Mouse (Mus musculus): ENCODE data around the gene Tcirg1. TPM values are rescaled to one million over a fixed set of nuclear protein-coding genes. Genes with fewer than 3 reads are reported as not detected.

The Tcirg1 gene
- polyA plus RNA-seq, 1 experiment = 292 TPM

DNA sequence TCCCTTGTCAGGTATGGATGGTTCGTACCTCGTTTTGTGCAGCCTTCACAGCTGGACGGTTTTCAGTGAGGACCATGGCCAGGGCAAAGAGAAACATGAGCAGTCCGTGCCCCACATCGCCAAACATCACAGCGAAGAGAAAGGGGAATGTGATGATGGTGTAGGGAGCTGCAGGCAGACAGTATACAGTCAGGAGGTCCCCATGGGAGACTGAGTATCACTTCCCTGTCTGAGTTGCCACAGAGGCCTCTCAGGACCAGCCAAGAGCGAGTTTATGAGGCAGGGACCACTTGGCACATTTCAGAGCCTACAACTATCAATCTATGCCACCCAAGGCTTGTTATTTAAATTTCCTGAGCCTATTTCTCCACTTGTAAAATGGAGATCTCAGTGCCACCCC, 8.0 kb downstream of the Tcirg1 start:
- WGBS = 63% methylated on average over 7 of the region's 7 CpGs
- no peak overlapping the region for H3K27ac ChIP-seq (ENCODE audit: control insufficient read depth, insufficient read depth, low read depth, low read length, poor library complexity)
- no peak for TF ChIP-seq POLR2A (IDR thresholded peaks at IDR 0.05; ENCODE audit: borderline replicate concordance, control insufficient read depth, low read depth, low read length)
- TF ChIP-seq CTCF (IDR thresholded peaks at IDR 0.05; ENCODE audit: control insufficient read depth, insufficient read depth, low read length) = no peak
- H3K4me3 ChIP-seq (replicated peaks; ENCODE audit: control insufficient read depth, low read depth, low read length) = no peak overlapping the region
- H3K4me1 ChIP-seq (ENCODE audit: control insufficient read depth, insufficient read depth, low read length) = peaks cover 1% of the 10 kb centered on the region; the same call in 1 of the 2 replicates

DNA sequence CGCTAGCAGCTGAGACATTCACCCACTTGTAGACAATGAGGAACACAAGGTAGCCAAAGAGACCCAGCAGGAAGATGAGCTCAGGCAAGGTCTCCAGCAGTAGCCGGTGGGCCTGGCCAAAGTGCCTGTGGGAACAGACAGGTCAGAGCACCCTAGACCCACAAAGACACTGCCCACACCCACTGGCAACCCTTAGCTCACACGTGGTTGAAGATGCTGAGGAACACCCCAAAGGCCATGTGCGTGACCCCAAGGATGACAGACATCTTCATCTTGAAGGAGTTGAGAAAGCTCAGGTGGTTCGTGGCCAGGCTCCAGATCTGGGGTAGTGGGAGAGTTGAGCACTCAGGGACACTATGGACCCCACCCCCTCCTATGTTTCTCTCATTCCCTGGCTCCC, 9.4 kb downstream of the Tcirg1 start:
- no peak overlapping the region for H3K27ac ChIP-seq (ENCODE audit: control insufficient read depth, insufficient read depth, low read depth, low read length, poor library complexity)
- H3K4me1 ChIP-seq (ENCODE audit: control insufficient read depth, insufficient read depth, low read length) = peaks cover 1% of the 10 kb centered on the region; the same call in 1 of the 2 replicates
- no peak overlapping the region for H3K4me3 ChIP-seq (replicated peaks; ENCODE audit: control insufficient read depth, low read depth, low read length)
- WGBS = 85% methylated on average over 5 of the region's 5 CpGs
- TF ChIP-seq CTCF (IDR thresholded peaks at IDR 0.05; ENCODE audit: control insufficient read depth, insufficient read depth, low read length) = no peak
- TF ChIP-seq POLR2A (IDR thresholded peaks at IDR 0.05; ENCODE audit: borderline replicate concordance, control insufficient read depth, low read depth, low read length) = no peak

DNA sequence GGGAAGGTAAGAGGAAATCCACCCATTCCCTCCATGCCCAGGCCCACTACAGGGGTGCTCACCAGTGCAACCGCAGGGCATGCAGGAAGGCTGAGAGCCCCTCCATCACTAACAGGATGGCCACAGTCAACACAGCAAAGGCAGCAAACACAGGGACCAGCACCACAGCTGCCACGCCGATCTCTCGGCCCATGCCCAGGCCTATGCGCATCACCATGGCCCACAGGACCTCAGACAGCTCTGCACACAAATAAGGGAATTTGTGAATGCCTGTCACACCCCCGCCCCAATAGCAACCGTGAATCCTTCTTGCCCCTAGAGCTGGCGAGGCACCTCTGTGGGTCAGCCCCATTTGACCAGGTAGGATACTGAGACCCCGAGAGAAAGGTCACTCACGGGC, 10.7 kb downstream of the Tcirg1 start:
- Histone ChIP-seq H3K4me3 (replicated peaks; ENCODE audit: control insufficient read depth, low read depth, low read length) (no peak overlapping the region), H3K27ac (ENCODE audit: control insufficient read depth, insufficient read depth, low read depth, low read length, poor library complexity) (no peak overlapping the region), H3K4me1 (ENCODE audit: control insufficient read depth, insufficient read depth, low read length) (peaks cover 1% of the 10 kb centered on the region; the same call in 1 of the 2 replicates)
- TF ChIP-seq POLR2A (IDR thresholded peaks at IDR 0.05; ENCODE audit: borderline replicate concordance, control insufficient read depth, low read depth, low read length) = no peak
- no peak for TF ChIP-seq CTCF (IDR thresholded peaks at IDR 0.05; ENCODE audit: control insufficient read depth, insufficient read depth, low read length)
- WGBS = 86% methylated on average over 10 of the region's 10 CpGs

DNA sequence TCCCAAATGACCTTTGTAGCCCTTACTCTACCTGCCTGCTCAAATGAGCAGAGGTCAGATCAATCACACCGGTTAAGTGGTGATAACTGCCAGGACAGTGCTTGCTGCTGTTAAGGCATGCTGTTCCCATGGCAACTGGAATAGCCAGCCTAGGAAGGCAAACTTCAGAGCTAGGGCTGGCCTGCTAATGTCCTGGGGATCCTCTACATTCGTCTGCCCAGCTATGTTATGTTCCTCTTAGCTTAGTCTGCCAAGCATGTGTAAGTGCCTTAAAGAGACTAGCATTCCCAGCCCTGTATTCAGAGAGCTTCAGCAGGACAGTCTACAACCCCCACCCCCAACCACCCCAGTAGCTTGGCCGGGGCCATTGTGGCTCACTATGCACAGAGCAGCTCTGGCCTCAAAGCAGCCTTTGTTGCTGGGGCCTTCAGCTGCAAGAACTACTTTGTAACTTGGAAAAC, 11.7 kb downstream of the Tcirg1 start:
- 75% methylated on average over 3 of the region's 3 CpGs for WGBS

DNA sequence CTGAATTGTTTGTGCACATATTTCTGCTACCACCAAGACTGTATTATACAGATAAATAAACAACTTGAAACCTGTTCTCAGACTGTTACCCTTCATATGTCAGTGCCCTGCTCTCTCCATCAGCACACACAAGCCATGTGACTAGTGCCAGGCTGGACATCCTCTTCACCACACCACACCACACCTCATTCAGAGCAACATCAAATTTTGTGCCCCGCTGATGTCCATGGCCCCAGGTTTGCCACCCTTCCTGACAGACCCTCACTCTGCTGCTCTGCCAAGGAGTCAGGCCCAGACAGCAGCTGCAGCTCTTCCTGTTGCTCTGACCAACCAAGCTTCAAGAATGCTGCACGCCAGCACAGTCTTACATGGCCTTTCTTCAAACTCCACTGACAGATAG, 12.6 kb downstream of the Tcirg1 start:
- Histone ChIP-seq H3K4me3 (replicated peaks; ENCODE audit: control insufficient read depth, low read depth, low read length) (no peak overlapping the region), H3K27ac (ENCODE audit: control insufficient read depth, insufficient read depth, low read depth, low read length, poor library complexity) (no peak overlapping the region), H3K4me1 (ENCODE audit: control insufficient read depth, insufficient read depth, low read length) (peaks cover 1% of the 10 kb centered on the region; the same call in 1 of the 2 replicates)
- 88% methylated on average over 2 of the region's 2 CpGs for WGBS
- TF ChIP-seq CTCF (IDR thresholded peaks at IDR 0.05; ENCODE audit: control insufficient read depth, insufficient read depth, low read length) (no peak), POLR2A (IDR thresholded peaks at IDR 0.05; ENCODE audit: borderline replicate concordance, control insufficient read depth, low read depth, low read length) (no peak)

More for the DNA sequence above, 11.7 kb downstream of the Tcirg1 start:
- Histone ChIP-seq H3K4me3 (replicated peaks; ENCODE audit: control insufficient read depth, low read depth, low read length) (no peak overlapping the region), H3K27ac (ENCODE audit: control insufficient read depth, insufficient read depth, low read depth, low read length, poor library complexity) (no peak overlapping the region), H3K4me1 (ENCODE audit: control insufficient read depth, insufficient read depth, low read length) (peaks cover 1% of the 10 kb centered on the region; the same call in 1 of the 2 replicates)
- no peak for TF ChIP-seq CTCF (IDR thresholded peaks at IDR 0.05; ENCODE audit: control insufficient read depth, insufficient read depth, low read length)
- no peak for TF ChIP-seq POLR2A (IDR thresholded peaks at IDR 0.05; ENCODE audit: borderline replicate concordance, control insufficient read depth, low read depth, low read length)

DNA sequence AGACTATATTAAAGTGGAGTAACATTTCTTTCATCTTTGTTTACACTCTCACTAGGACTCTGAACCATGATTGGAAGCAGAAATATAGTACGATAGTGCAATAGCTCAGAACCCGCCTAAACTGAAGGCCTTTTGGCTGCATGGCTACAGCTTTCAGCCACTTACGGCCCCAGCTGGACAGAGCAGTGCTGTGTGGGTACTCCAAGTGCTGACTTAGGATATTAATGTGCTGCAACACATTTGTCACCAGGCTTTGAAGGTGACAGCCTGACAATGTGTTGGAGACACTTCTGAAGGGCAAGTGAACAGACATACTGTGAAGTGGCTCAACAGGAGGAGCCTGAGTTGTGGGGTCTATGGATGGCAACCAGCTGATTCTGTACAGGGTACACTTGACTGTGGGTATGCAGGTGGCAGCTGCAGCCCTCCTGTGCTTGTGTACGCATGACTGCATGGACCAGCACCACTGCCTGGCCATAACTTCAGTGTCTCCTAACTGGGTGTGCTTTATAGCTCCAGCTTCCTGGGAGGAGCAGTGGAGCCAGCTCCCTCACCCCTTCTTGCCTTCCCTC, 13.3 kb downstream of the Tcirg1 start:
- TF ChIP-seq CTCF (IDR thresholded peaks at IDR 0.05; ENCODE audit: control insufficient read depth, insufficient read depth, low read length) (0 out of 2 replicates have a peak, but pooled peaks have one; percentile 2), POLR2A (IDR thresholded peaks at IDR 0.05; ENCODE audit: borderline replicate concordance, control insufficient read depth, low read depth, low read length) (no peak)
- H3K4me1 ChIP-seq (ENCODE audit: control insufficient read depth, insufficient read depth, low read length) = no peaks in the 10 kb centered on the region; the same call in 1 of the 2 replicates
- no peak overlapping the region for H3K4me3 ChIP-seq (replicated peaks; ENCODE audit: control insufficient read depth, low read depth, low read length)
- no peak overlapping the region for H3K27ac ChIP-seq (ENCODE audit: control insufficient read depth, insufficient read depth, low read depth, low read length, poor library complexity)
- 82% methylated on average over 4 of the region's 4 CpGs for WGBS

DNA sequence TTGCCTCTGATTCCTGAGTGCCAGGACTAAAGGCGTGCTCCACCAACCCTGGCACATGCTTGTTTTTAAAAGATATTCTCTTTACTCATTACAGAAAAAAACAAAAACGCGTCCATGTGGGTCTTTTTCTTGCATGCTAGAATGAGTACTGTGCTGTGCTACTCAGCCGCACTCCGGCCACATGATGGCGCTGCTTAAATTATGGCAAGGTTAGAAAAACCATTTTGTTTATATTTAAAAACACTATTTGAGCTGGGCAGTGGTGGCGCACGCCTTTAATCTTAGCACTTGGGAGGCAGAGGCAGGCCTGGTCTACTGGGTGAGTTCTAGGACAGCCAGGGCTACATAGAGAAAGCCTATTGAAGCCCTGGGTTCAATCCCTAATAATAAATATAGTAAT, 16.8 kb downstream of the Tcirg1 start:
- TF ChIP-seq CTCF (IDR thresholded peaks at IDR 0.05; ENCODE audit: control insufficient read depth, insufficient read depth, low read length) (peak; percentile 64), POLR2A (IDR thresholded peaks at IDR 0.05; ENCODE audit: borderline replicate concordance, control insufficient read depth, low read depth, low read length) (no peak)
- H3K27ac ChIP-seq (ENCODE audit: control insufficient read depth, insufficient read depth, low read depth, low read length, poor library complexity) = no peak overlapping the region
- no peaks in the 10 kb centered on the region for H3K4me1 ChIP-seq (ENCODE audit: control insufficient read depth, insufficient read depth, low read length)
- 57% methylated on average over 8 of the region's 8 CpGs for WGBS
- no peak overlapping the region for H3K4me3 ChIP-seq (replicated peaks; ENCODE audit: control insufficient read depth, low read depth, low read length)

DNA sequence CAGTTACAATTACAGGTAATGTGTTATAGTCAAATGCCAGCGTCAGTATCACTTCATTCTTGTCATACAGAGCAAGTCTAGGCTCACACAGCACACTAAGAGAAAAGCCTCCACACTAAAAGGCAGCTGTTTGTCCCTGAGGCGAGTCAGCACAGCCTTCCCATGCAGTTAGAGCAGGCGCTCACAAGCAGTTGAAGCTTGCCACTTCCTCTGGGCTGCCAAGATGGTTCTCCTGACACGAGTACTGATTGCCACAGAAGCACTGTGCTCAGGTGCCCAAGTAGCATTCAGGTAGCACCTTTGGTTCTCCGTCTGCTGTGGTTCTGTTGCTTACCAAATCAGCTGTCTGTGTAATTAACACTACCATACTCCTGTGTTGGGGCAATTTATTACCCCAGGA, 17.8 kb downstream of the Tcirg1 start:
- no peak overlapping the region for H3K27ac ChIP-seq (ENCODE audit: control insufficient read depth, insufficient read depth, low read depth, low read length, poor library complexity)
- no peak for TF ChIP-seq CTCF (IDR thresholded peaks at IDR 0.05; ENCODE audit: control insufficient read depth, insufficient read depth, low read length)
- 73% methylated on average over 5 of the region's 5 CpGs for WGBS
- H3K4me1 ChIP-seq (ENCODE audit: control insufficient read depth, insufficient read depth, low read length) = no peaks in the 10 kb centered on the region
- H3K4me3 ChIP-seq (replicated peaks; ENCODE audit: control insufficient read depth, low read depth, low read length) = no peak overlapping the region

Measured in bone marrow, adult 2 months (tissue).